Mouse (Mus musculus): Measurements from ENCODE around the gene Stard5.

Stard5 gene

DNA sequence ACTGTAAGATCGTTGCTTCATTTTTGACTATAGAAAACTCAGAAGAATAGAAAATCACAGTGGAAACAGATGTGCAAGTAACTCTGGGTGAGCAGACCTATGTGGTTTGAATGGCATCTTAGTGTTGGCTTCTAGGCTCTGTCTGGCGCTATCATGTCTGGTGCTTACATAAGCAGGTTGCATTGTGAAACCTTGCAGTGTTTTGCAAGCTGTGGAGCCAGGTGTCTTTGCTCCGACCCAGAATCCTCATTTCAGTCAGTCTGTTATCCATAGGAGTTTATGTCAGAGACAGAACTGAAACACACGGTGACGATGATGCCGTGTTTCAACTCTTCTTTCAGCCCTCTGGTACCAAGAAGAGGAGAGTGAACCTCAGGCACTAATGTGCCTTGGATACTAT, 2.1 kb downstream of the Stard5 start:
- no peak for DNase-seq

DNA sequence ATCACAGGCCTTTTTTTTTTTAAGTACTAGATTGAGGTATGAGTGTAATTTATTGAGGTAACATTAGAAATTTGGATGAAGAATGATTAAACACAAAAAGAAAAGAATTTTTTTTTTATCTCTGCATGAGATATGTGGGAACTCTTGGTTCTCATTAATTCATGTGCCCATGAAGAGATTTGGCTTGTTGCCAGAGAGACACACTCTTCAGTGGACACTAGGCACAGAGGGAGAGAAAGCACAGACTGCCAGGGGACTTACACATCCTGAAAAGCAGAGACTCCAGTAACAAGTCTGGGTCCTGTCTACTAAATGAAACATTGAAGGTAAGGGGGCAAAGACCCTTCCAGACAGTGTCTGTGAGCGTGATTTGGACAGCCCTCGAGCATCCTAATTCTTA, 4.0 kb downstream of the Stard5 start:
- no peak for DNase-seq

DNA sequence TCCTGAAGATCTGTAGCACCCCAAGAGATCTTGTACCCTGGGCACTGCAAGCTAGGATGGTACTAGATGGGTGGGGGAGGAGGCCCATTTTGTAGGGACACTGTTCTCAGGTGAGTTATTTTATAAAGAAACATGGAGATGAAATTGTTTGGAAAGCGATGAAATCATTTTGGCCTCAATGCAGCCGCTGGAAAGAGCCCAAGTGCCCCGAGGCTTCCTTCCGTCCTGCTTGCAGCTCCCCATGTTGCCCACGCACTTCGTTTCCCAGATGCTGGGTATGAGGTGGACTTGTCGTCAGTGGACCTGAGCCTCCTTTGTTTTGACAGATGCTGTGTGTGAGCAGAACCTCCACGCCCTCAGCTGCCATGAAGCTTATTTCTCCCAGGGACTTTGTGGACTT, 4.7 kb downstream of the Stard5 start:
- DNase-seq = no peak

DNA sequence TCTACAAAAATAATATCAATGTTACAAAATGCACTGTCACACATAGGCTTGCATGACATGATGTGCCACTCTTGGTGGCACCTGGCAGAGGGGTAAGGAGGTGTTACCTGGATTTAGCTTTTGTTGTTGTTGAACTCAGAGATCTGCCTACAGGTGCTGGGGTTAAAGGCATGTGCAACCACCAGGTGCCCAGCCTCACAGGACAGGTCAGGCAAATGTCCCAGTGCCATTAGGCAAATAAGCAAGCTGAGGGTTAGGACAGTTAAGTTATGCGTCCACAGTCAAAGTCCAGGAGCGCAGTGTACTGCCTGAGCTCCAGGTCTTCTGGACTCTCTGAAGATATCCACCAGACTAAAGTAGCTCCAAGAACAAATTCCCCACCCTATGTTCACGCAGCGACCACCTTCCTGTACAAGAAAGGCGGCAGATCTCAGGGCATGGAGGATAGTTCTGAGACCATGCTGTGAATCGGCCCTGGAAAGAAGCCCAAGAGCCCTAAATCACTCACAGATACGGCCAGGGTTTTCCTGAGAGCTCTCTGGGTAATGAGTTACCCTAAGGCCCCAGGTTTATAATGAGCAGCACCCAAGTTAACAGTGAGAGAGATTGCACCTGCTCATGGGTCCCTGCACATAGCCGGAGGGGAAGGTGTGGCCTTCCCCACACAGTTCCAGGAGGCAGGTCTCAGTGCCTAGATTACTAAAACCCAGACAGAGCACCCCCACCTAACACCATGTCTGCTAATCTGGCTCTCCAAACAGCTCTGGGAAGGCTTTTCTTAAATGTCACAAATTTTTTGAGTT, 6.2 kb downstream of the Stard5 start:
- no peak for DNase-seq

DNA sequence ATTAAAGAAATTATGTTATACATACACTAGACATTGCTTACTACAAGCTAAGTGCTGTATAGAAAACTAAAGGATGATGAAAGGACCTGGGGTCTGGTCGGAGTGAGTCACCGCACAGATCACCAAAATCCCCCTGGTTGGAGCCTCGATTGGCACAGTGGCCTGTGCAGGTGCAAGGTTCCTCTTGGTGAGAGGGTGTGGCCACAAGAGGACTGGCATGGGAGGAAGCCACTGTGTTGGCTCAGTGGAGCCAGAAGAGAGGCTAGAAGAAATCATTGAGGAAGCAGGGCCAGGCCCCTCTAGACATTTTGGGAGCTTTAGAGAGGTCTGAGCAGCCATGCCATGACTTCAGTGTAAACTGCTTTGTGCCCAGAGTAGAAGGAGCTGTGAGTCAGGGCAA, 7.3 kb downstream of the Stard5 start:
- DNase-seq = no peak

DNA sequence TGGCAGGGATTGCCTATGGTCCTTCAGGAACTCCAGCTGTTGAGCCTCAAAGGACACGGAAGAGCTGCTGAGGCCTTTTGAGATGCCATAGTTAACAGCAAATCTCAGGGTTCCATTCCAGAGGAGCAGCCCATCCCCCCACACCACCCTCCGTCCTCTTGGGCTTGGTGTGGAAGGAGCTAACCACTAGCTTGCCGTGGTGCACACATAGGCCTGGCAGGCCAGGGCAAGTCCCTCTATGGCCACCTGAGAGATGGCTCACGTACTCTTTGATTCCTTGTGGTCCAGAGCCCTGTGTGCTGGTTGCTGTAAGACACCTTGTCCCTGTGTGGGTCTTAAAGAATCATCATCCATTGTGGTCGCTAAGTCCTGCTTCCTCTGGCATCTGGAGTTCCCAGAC, 8.8 kb downstream of the Stard5 start:
- DNase-seq = no peak

DNA sequence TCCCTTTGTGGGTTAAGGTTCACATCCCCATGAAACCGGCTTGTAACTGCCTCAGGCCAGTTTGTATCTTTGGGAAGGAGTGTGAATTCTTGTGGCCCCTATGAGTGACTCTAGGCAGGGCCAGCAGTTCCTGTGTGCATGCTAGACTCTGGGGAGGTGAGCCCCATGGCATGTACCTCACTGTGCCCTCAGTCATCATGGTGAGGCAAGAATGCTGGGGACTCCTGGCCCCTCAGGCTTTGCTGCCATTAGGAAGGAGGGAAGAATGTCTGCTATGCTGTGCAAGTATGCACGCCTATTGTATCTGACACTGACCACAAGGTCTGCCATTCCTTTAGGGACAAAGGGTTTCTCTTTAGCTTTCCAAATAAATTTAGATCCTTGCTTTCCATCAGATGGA, 9.4 kb downstream of the Stard5 start:
- DNase-seq = no peak

DNA sequence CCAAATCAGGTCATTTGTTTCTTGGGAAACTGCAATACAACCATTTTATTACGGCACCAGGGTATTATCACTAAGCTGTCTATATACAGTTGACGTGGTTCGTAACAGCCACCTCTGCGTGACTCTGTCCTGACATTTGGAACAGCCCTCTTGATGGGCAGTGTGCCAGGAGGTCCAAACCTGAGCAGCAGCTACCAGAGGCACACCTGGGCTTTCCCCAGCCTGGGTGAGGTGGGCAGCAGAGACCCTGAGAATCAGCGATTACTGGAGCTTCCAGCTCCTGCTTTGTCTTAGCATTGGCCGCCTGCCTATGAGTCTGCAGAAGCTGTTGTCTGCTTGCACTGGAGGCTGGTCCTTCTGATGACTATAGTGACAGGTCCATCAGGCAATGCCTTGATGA, 11.8 kb downstream of the Stard5 start:
- no peak for DNase-seq

DNA sequence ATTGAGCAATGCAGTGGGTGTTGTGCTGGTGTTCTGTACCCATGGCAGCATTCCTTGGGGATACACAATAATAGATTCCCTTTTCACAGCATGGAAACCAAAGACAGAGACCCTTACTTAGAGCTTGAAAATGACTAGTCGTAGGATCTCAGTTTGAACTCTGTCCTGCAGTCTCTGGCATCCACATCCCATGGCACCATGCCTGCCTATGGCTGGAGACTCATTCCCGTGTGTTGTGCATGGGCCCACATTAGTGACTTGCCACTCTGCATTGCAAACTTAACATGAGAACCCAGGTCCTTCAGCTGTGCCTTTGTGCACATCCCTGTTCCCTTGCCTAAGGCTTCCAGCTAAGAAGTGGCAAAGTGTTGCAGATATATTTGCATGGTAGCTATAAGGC, 13.0 kb downstream of the Stard5 start:
- no peak for DNase-seq

DNA sequence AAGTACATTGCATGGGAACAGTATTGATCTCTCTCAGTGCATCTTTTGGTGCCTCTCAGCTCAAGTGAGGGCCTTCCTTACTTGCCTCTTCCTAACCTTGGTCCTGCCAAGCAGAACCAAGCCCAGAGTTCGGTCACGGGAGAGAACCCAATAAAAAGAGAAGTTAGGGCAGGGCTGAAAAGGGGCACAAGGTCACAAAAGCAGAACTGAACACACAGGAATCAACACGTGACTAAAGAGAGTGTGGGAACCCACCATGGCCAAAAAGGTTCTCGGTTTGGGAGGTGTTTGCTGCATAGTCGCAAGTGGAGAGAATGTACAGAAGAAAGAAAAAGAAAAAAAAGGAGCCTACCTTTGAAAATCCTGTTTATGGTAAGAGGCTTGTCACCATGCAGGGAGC, 13.7 kb downstream of the Stard5 start:
- no peak for DNase-seq

DNA sequence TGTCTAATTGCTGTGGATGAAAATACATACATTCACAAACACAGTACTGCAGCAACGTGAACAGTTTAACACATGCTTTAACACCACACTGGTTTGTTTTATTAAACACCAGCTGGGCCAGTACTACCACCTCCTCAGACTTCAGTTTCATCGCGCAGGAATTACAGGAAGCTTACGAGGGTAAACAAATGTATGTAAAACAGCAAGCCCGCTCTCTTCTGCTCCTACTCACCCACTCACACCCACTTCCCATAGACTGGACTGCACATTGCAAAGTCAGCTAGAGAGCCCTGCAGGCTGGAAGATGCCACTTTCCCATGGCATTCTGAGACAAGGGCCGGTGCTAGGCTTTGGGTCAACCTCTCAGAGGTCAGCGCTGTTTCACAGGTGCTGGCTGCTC, 17.0 kb downstream of the Stard5 start:
- no peak for DNase-seq

DNA sequence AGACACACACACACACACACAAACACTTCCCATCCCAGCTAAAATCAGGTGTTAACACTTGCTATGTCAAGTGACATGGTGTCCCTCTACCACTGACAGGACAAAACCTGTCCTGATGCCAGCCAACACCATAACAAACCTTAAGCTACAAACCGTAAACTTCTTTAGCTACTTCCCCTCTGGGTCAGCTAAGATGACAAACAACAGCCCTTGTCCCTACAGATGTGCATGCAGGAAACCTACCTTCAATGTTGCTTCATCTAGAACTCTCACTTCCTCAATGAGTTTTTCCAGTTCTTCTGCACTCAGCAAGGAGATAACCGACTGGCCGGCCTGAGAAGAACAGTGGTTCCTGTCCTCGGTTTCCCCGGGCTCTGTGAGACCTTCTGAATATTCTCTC, 18.9 kb downstream of the Stard5 start:
- DNase-seq = no peak

DNA sequence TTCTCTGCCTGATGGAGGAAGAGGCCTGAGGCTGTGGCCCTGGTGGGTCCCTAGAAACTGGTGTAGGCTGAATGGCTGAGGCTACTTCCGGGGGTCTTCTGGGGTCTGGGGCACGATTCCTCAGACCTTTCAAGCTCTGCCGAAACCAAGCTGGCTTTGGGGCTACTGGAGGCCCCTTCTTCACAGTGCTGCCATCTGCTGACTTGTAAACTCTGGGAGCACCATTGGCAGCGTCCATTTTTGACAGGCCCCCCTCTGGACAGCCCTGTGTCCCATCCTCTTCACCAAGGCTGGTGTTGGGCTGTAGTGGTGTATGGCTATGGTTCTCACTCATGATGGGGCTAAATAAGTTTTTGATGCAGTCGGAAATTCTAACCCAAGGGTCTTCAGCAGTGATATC, 20.7 kb downstream of the Stard5 start:
- no peak for DNase-seq

DNA sequence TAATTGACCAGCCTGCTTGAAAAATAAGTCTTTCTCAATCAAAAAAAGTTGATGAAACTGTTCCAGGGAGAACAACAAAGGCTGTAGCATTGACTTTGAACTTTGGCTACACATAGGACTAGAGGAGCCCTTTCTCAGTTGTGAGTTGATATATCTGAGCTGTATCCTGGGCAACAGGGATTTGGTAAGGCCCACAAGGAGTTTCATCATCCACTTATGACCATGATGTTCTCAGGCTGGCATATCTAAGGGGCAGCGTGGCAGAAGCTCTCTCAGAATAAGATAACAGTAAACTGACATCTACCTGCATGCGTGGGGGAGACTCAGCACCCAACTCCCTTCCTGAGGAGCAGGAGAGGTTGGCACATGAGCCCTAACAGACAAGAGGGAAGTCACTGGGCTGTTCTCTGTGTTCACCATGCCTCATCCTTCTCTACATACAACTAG, 21.9 kb downstream of the Stard5 start:
- DNase-seq = no peak

DNA sequence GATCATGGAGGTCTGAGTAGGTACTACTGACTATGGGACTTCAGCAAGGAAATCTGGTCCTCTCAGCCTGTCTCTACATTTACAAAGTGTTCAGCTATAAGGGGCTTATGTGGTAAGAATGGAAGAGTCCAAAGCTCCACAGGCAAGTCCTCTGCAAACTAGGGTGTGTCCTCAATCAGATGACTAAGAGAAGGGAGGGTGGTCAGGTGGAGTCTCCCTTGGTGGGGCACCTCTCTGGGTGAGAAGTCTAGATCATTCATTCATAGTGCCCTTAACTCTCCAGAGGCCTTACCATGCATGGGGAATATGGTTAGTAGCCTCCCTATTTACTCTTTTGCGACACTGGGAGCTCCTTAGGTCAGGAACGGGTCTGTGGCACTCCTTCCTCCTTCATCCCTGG, 22.4 kb downstream of the Stard5 start:
- no peak for DNase-seq

DNA sequence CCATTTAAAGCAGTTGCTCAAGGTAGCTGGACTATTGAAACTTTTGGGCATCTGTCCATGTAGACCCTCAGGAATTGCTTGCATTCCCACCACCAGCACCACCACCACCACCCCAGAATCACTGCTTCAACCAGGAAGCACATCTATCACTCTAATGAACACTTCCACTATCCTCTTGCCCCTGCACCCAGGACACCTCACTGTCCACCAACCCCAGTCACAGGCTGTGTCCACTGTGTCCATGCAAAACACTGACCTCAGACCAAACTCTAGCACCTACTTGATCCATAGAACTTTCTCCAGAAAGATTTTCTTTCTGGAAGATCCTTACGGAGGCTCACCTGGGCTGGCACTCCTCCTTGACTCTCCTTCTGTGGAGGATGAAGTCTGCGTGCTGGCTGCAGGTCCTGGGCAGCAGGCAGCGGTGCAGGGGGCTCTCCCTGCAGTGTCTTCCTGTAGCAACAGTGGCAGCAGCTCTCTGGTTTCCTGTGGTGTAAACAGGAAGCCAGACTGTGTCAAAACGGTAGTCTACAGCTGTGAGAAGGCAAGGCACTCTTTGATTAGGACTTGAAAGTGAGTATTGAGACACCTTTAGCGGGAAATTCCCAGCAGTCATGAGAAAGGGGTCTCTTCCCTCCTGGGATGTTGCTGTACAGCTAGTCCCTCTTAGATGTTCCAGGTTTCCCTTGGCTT, 23.3 kb downstream of the Stard5 start:
- DNase-seq = no peak

DNA sequence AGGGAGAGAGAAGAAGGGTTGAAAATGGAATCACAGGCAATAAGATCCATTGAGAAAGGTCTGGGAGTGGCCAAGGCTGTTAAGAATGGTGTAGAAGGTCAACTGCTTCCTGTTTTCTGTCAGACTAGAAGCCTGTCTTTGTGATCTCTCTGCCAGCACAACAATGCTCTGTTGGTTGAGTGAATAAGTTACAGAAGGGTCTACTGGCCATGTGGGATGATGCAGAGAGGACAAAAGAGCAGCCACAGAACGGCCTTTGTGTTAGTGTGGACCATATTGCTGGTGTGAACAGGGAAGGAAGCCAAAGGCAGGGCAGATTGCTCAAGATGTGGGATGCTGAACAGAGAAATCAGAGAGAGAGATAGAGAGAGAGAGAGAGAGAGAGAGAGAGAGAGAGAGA, 27.0 kb downstream of the Stard5 start:
- DNase-seq = no peak

DNA sequence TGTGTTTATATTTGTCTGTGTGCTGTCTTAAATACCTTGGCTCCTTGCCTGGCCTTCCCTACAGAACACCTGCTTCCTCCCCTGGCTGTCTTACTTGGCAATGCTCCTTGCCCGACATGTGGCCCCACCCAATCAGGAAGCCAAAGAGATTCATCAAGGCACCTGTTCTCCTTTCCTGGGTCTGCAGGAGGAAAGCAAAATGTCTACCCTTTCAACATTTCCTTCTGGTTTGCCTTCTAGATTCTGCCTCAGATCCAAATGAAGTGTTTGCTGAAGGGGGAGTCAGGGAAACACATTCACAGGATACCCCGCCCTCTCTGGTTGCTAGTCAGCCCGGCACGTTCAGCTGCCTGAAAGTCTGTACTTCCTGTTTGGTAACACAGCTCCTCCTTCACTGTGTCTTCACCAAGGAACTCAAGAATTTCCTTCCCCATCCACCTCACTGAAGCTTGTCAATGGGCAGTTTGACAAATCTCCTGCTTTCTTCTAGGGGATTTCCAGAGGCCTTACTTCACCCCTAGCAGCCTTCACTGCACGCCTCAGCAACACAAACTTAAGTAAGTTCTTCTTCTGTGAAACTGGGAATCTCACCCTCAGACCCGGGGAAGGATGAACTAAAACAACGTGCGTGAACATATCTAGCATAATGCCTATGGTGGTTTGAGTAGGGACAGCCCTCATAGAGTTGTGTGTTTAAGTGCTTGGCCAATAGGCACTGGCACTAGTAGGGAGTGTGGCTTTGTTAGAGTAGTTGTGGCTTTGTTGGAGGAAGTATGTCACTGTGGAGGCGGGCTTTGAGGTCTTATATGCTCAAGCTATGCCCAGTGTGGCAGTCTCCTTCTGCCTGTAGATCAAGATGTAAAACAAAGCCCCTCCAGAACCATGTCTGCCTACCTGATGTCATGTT, 27.7 kb downstream of the Stard5 start:
- no peak for DNase-seq

DNA sequence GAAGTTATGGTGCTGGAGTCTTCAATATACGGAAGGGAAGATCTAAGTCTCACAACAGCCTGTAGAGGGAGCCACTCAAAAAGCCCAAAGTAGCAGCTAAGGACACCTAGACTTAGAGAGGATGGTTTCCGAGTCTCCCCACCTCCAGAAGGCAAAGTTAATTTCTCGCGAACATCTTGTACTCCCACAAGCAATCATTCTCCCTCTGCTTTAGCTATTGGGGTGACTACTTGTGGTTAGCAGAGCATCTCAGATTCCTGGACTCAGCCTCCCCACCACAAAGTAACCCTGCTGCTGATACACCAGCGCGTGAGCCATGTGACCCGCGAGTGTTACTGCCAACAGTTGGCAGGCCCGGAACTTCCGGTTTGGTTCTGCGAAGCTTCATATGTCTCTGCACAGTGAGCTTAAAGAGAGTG, 28.5 kb downstream of the Stard5 start:
- no peak for DNase-seq

DNA sequence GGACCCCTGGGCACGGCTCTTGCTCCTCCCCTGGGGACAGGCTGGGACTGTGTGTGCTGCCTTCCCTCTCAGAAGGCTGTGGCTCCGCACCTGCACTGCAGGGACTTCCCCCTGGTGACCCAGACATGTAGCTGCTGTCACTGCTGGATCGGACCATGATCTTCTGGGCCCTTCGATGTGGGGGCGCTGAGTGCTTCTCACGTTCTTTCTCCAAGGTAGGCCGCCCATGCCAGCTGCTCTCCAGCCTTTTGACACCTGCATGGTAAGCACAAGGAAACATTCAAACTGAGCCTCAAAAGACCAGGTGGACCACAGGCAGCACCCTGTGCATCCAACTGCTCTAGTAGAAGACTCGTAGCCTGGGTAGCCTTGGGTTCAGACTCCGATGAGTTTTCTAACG, 29.3 kb downstream of the Stard5 start:
- no peak for DNase-seq

DNA sequence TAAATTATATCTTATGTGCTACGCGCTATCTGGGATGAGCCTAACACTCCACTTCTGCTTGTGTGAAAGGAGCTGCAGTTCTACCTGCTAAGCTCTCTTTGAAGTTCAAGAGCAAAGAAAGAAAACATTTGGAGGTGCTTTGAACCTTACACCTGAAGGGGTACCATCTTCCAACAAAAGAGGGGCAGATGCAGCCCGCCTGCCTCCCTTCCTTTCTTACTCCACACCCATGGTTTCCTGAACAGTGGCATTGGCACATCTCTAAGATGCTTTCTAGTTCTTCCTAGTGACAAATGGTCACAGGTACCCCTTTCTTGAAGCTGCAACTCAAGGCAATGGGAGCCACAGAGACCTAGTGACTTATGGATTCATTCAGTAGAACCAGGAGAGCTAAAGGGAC, 30.0 kb downstream of the Stard5 start:
- no peak for DNase-seq

DNA sequence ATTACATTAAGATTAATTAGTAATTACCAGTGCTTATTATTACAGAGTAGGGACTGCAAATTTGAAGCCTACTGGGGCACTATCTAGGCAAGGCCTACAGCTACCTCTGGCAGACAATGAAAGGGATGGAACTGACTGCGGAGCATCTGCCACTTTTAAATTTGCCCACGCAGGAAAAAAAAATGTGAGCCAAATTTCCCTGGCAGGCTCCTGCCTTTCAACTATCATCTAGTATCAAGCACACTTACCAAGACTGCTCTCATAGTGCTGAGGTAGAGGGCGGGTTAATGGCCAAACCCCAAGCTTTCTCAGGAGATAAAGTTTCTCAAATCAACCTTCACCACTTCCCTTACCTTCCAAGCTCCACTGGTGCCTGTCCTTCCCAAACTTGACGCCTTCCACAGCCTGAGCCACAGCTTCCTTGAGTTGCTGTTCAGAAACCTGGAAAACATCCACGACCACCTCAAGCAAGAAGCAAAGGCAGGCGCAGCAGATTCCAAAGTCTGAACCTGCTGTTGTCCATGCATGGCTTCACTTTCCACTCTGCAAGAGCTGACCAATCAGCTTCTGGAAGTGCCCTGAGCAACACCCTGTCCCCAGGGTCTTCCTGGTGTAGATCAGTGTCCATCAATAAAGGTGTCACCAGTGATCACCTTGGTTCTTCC, 31.1 kb downstream of the Stard5 start:
- no peak for DNase-seq

DNA sequence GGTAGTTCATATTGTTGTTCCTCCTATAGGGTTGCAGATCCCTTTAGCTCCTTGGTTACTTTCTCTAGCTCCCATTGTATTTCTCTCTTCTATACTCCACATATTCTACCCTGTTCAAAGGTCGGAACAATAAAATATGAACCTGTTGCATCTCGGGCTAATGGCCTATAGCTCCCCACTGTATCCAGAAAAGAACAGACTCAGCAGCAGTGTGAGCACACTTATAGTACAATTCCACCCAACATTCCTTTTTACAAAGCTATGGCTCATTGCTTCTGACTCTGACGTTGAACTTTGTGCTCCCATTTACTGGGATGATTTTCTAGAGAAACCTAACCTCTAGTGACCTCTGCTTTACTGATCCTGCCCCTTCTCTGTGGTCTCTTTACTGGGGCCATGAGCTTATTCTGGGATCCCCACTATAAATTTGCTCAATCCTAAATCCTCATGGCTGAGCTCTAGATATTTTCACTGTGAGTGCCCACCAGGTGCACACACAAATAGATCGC, 34.4 kb downstream of the Stard5 start:
- no peak for DNase-seq

Data from right cerebral cortex, postnatal 14 days (tissue).